Mouse (Mus musculus): ENCODE data around the gene Ankzf1. TPM values are rescaled to one million over a fixed set of nuclear protein-coding genes. Genes with fewer than 3 reads are reported as not detected.

Gene Ankzf1
- total RNA-seq, 2 experiments from 2014 or later: 14.7 to 16.9 TPM

DNA sequence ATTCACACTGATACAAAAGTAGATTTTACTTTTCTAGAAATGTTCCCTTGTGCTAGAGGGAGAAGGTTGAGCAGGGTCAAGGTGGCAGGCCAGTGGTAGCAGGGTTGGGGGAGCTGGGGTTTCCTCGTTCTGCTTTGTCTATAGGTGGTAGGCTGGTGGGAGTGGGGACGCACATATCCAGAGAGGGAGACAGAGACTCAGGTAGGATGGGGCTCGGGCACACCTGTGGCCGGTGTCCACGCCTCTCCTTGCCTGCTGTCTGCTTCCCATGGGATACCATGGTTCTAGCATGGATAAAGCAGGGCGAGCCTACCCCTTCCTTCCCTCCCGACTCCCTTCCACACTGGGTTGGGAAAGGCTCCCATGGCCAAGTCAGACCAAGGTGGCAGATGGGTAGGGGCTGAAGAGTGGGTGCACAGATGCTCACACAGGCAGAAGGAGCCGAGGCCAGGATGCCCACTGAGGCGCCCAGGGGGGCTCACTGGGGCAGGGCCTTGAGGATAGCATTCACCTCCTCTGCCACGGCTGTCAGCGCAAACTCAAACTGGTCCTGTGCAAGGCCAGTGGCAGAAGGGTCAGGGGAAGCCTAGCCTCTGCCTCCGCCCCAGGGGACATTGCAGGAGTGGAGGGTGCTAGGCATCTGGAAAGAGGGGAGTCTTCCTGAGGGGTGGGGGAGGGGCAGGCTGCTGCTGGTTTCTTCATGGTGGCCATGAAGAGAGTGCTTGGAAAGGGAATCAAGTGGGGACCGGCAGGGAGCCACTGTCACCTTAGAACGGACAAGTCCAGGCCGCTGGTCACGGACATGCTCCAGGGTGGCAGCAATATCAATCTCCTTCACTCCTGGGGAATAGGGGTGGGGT, 55.4 kb downstream of the Ankzf1 start:
- no peak for ATAC-seq (replicated peaks; ENCODE audit: low FRiP score, low TSS enrichment, poor library complexity, severe bottlenecking)

DNA sequence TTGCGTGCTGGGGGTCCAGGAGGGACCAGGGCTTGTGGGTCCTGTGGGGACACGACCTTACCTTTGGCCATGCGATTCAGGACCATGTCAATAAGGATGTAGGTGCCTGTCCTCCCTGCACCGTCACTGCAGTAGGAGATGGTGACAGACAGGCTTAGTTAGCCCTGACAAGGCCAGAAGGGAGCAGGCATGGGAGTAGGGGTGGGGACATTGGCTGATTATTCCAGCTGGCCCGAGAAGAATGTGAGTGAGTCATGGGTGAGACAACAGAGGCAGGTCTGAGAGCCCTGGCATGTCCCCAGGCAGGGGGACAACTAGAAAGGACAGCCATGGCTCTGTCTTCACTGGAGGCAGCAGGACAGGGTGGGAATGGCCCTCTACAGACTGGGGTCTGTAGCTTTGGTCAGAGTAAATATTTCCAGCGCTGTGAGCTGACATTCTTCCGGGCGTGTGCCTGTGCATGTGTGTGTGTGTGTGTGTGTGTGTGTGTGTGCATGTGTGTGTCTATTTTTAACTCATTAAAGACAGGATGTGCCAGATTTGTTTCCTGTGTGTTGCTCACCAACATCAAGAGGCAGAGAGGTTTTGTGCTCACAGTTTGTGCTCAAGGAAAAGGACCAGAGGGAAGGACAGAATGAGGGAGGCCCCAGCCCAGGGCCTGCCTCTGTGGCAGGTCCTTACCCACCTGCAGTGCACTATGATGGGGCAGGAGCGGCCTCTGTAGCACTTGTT, 56.3 kb downstream of the Ankzf1 start:
- no peak for ATAC-seq (replicated peaks; ENCODE audit: low FRiP score, low TSS enrichment, poor library complexity, severe bottlenecking)

Other genes with a start within 250 kb of the Ankzf1 start
- gene Ihh, start 240.5 kb upstream of the Ankzf1 start, total RNA-seq (2014; fragmentation: Nextera tagmentation): not detected in 2 replicates
- 0.80 TPM in 1 of 2 replicates, not detected in the other for gene Ihh, start 240.5 kb upstream of the Ankzf1 start, total RNA-seq (2017)
- gene Nhej1, start 67.0 kb upstream of the Ankzf1 start, total RNA-seq (2014; fragmentation: Nextera tagmentation): 6.0 and 9.2 TPM in 2 replicates
- 2.0 and 10.1 TPM in 2 replicates for gene Nhej1, start 67.0 kb upstream of the Ankzf1 start, total RNA-seq (2017)
- gene Slc23a3, start 58.3 kb upstream of the Ankzf1 start, total RNA-seq (2014; fragmentation: Nextera tagmentation): not detected in 2 replicates
- gene Slc23a3, start 58.3 kb upstream of the Ankzf1 start, total RNA-seq (2017): not detected in 2 replicates
- 56.9 and 83.8 TPM in 2 replicates for gene Cnppd1, start 49.4 kb upstream of the Ankzf1 start, total RNA-seq (2014; fragmentation: Nextera tagmentation)
- 51.8 and 81.7 TPM in 2 replicates for gene Cnppd1, start 49.4 kb upstream of the Ankzf1 start, total RNA-seq (2017)
- 105 and 115 TPM in 2 replicates for gene Retreg2, start 49.4 kb upstream of the Ankzf1 start, total RNA-seq (2014; fragmentation: Nextera tagmentation)
- gene Retreg2, start 49.4 kb upstream of the Ankzf1 start, total RNA-seq (2017): 63.6 and 129 TPM in 2 replicates
- 43.4 and 44.3 TPM in 2 replicates for gene Zfand2b, start 23.5 kb upstream of the Ankzf1 start, total RNA-seq (2014; fragmentation: Nextera tagmentation)
- 33.4 and 48.9 TPM in 2 replicates for gene Zfand2b, start 23.5 kb upstream of the Ankzf1 start, total RNA-seq (2017)
- gene Abcb6, start 11.8 kb upstream of the Ankzf1 start, total RNA-seq (2014; fragmentation: Nextera tagmentation): 67.7 and 101 TPM in 2 replicates
- gene Abcb6, start 11.8 kb upstream of the Ankzf1 start, total RNA-seq (2017): 22.2 and 75.6 TPM in 2 replicates
- gene Atg9a, start within 50 bp of the Ankzf1 start, total RNA-seq (2014; fragmentation: Nextera tagmentation): 25.4 and 25.5 TPM in 2 replicates
- gene Atg9a, start within 50 bp of the Ankzf1 start, total RNA-seq (2017): 4.8 and 8.0 TPM in 2 replicates
- gene Glb1l, start 18.7 kb downstream of the Ankzf1 start, total RNA-seq (2014; fragmentation: Nextera tagmentation): 20.0 and 24.2 TPM in 2 replicates
- gene Glb1l, start 18.7 kb downstream of the Ankzf1 start, total RNA-seq (2017): 5.4 and 18.3 TPM in 2 replicates
- gene Stk16, start 18.7 kb downstream of the Ankzf1 start, total RNA-seq (2014; fragmentation: Nextera tagmentation): 117 and 193 TPM in 2 replicates
- 88.3 and 103 TPM in 2 replicates for gene Stk16, start 18.7 kb downstream of the Ankzf1 start, total RNA-seq (2017)
- gene Tuba4a, start 27.7 kb downstream of the Ankzf1 start, total RNA-seq (2014; fragmentation: Nextera tagmentation): 232 and 276 TPM in 2 replicates
- 137 and 146 TPM in 2 replicates for gene Tuba4a, start 27.7 kb downstream of the Ankzf1 start, total RNA-seq (2017)
- not detected in 2 replicates for gene A630095N17Rik, start 40.0 kb downstream of the Ankzf1 start, total RNA-seq (2014; fragmentation: Nextera tagmentation)
- gene A630095N17Rik, start 40.0 kb downstream of the Ankzf1 start, total RNA-seq (2017): not detected in 2 replicates
- 15.2 and 18.3 TPM in 2 replicates for gene Dnajb2, start 44.3 kb downstream of the Ankzf1 start, total RNA-seq (2014; fragmentation: Nextera tagmentation)
- gene Dnajb2, start 44.3 kb downstream of the Ankzf1 start, total RNA-seq (2017): 14.2 and 21.7 TPM in 2 replicates
- gene Ptprn, start 72.4 kb downstream of the Ankzf1 start, total RNA-seq (2014; fragmentation: Nextera tagmentation): 0.31 TPM in 1 of 2 replicates, not detected in the other
- gene Ptprn, start 72.4 kb downstream of the Ankzf1 start, total RNA-seq (2017): 0.08 TPM in 1 of 2 replicates, not detected in the other
- gene Resp18, start 86.3 kb downstream of the Ankzf1 start, total RNA-seq (2014; fragmentation: Nextera tagmentation): not detected in 2 replicates
- gene Resp18, start 86.3 kb downstream of the Ankzf1 start, total RNA-seq (2017): not detected in 2 replicates
- gene Dnpep, start 125.8 kb downstream of the Ankzf1 start, total RNA-seq (2014; fragmentation: Nextera tagmentation): 47.3 and 48.2 TPM in 2 replicates
- 45.3 and 50.8 TPM in 2 replicates for gene Dnpep, start 125.8 kb downstream of the Ankzf1 start, total RNA-seq (2017)
- not detected in 2 replicates for gene Des, start 168.2 kb downstream of the Ankzf1 start, total RNA-seq (2014; fragmentation: Nextera tagmentation)
- gene Des, start 168.2 kb downstream of the Ankzf1 start, total RNA-seq (2017): not detected in 2 replicates
- not detected in 2 replicates for gene Speg, start 183.1 kb downstream of the Ankzf1 start, total RNA-seq (2014; fragmentation: Nextera tagmentation)
- 0.19 TPM in 1 of 2 replicates, not detected in the other for gene Speg, start 183.1 kb downstream of the Ankzf1 start, total RNA-seq (2017)
- gene Gmppa, start 243.8 kb downstream of the Ankzf1 start, total RNA-seq (2014; fragmentation: Nextera tagmentation): 70.3 and 92.5 TPM in 2 replicates
- 35.0 and 52.6 TPM in 2 replicates for gene Gmppa, start 243.8 kb downstream of the Ankzf1 start, total RNA-seq (2017)

Measured in megakaryocyte-erythroid progenitor cell, adult 5-6 weeks (primary cell).